Mouse (Mus musculus): ENCODE results near the gene Capn15.

The Capn15 gene

GRCm38 (mm10) chr17:25985306-25986294 is at the start of gene Capn15:
Gene Capn15 (minus strand): TSS chr17:25985796.
- peak; percentile 98 for DNase-seq (ENCODE audit: low spot score)

GRCm38 (mm10) chr17:26032037-26032436 is 46.4 kb upstream of the Capn15 start:
- DNase-seq (ENCODE audit: low spot score) = no peak

- no peak for DNase-seq (ENCODE audit: low spot score)
Measured at GRCm38 (mm10) chr17:26031583-26031982, 46.0 kb upstream of the Capn15 start.

- no peak for DNase-seq (ENCODE audit: low spot score)
Measured at GRCm38 (mm10) chr17:26028261-26028660, 42.7 kb upstream of the Capn15 start.

GRCm38 (mm10) chr17:26024674-26025073 is 39.1 kb upstream of the Capn15 start:
- DNase-seq (ENCODE audit: low spot score) = no peak

- no peak for DNase-seq (ENCODE audit: low spot score)
Measured at GRCm38 (mm10) chr17:26023966-26024365, 38.4 kb upstream of the Capn15 start.

GRCm38 (mm10) chr17:26023181-26023580 is 37.6 kb upstream of the Capn15 start:
- DNase-seq (ENCODE audit: low spot score) = no peak

- no peak for DNase-seq (ENCODE audit: low spot score)
Measured at GRCm38 (mm10) chr17:26021728-26022341, 36.2 kb upstream of the Capn15 start.

- DNase-seq (ENCODE audit: low spot score) = no peak
Measured at GRCm38 (mm10) chr17:26020848-26021347, 35.3 kb upstream of the Capn15 start.

- DNase-seq (ENCODE audit: low spot score) = no peak
Measured at GRCm38 (mm10) chr17:26018388-26018787, 32.8 kb upstream of the Capn15 start.

- no peak for DNase-seq (ENCODE audit: low spot score)
Measured at GRCm38 (mm10) chr17:26017949-26018348, 32.4 kb upstream of the Capn15 start.

- no peak for DNase-seq (ENCODE audit: low spot score)
Measured at GRCm38 (mm10) chr17:26017021-26017420, 31.4 kb upstream of the Capn15 start.

- no peak for DNase-seq (ENCODE audit: low spot score)
Measured at GRCm38 (mm10) chr17:26013711-26014110, 28.1 kb upstream of the Capn15 start.

- peak; percentile 84 for DNase-seq (ENCODE audit: low spot score)
Measured at GRCm38 (mm10) chr17:26011841-26012460, 26.4 kb upstream of the Capn15 start.

GRCm38 (mm10) chr17:26009540-26009939 is 23.9 kb upstream of the Capn15 start:
- peak; percentile 91 for DNase-seq (ENCODE audit: low spot score)

- DNase-seq (ENCODE audit: low spot score) = no peak
Measured at GRCm38 (mm10) chr17:26008787-26009186, 23.2 kb upstream of the Capn15 start.

GRCm38 (mm10) chr17:26008331-26008730 is 22.7 kb upstream of the Capn15 start:
- no peak for DNase-seq (ENCODE audit: low spot score)

GRCm38 (mm10) chr17:26007646-26008045 is 22.1 kb upstream of the Capn15 start:
- no peak for DNase-seq (ENCODE audit: low spot score)

- no peak for DNase-seq (ENCODE audit: low spot score)
Measured at GRCm38 (mm10) chr17:26005731-26006450, 20.3 kb upstream of the Capn15 start.

GRCm38 (mm10) chr17:26004711-26005110 is 19.1 kb upstream of the Capn15 start:
- no peak for DNase-seq (ENCODE audit: low spot score)

- DNase-seq (ENCODE audit: low spot score) = no peak
Measured at GRCm38 (mm10) chr17:26003864-26004263, 18.3 kb upstream of the Capn15 start.

- DNase-seq (ENCODE audit: low spot score) = no peak
Measured at GRCm38 (mm10) chr17:25998425-25998824, 12.8 kb upstream of the Capn15 start.

Data from embryo, embryonic 10.5 days (tissue).